Mouse (Mus musculus): ENCODE results near the gene Rftn1.

DNA sequence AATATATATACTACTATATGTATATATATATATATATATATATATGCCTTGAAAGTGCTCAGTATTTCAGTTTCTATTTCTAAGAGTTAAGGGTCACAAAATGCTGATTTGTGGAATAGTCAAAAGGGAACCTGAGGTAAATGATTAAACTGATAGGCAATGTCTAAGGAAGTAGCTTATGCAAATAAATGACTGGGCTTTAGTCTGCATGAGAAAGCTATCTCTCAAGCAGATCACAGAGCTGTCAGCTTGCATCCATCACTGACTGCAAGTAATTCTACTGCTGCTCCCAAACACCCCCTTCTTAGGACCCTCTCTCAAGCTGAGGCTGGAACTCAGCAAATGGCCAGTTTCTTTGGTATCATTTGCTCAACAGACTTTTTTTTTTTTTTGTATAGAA is 219.4 kb downstream of the Rftn1 start:
- no peak for TF ChIP-seq CTCF (IDR thresholded peaks at IDR 0.05; ENCODE audit: borderline replicate concordance, insufficient read depth, low read depth, low read length)
- no peak for TF ChIP-seq POLR2A (IDR thresholded peaks at IDR 0.05; ENCODE audit: borderline replicate concordance, insufficient read depth, low read length)
